In genomic region chr14:103709261-103709660, GRCm38 (mm10) we compare ENCODE assay signal across 31 mouse cellular contexts. TPM values are rescaled to one million over a fixed set of nuclear protein-coding genes. Genes with fewer than 3 reads are reported as not detected.
A peak's percentile ranks its signal among the peaks of the same experiment; 100 is the strongest.
DNase-seq lines count a peak whose midpoint lies in the region; ATAC-seq and TF ChIP-seq lines count a peak whose summit lies in the region.
"Had no signal": no experiment of that assay in that cellular context is flagged by ENCODE, and none has a peak within 500 bp of the region (broad histone marks: within the 10 kb centered on the region; RNA-seq: fewer than 3 reads in every experiment).

No protein-coding gene starts in this region.

- no peak for DNase-seq in forebrain, postnatal 0 days
- DNase-seq in forebrain, embryonic 11.5 days (ENCODE audit: low spot score): no peak
- no peak for DNase-seq in kidney, postnatal 0 days (ENCODE audit: low spot score)
- no peak for DNase-seq in kidney, adult 11 months
- peak; percentile 72 for DNase-seq in R1 (ENCODE audit: low read depth, low spot score)
- no peak for DNase-seq in spleen, postnatal 14 days (ENCODE audit: low spot score in 2 of 2)
- DNase-seq: adrenal gland, postnatal 10 days; cerebellum, adult 8-10 months; cerebellum, postnatal 25 days; gastrocnemius, adult 2 months; heart, postnatal 10 days; kidney, adult 8-10 months; kidney, postnatal 10 days; layer of hippocampus, adult 9-11 months; lung, postnatal 36 days; retina, postnatal 1 day; right cerebral cortex, postnatal 14 days; thymus, postnatal 14 days had no signal

- 88% methylated on average over 11 of the region's 11 CpGs for WGBS in forebrain, postnatal 0 days
- WGBS in forebrain, embryonic 11.5 days: 93% methylated on average over 11 of the region's 11 CpGs
- 87% methylated on average over 11 of the region's 11 CpGs for WGBS in kidney, postnatal 0 days
- WGBS in midbrain, embryonic 13.5 days: 93% methylated on average over 11 of the region's 11 CpGs

- H3K36me3 ChIP-seq in forebrain, postnatal 0 days (ENCODE audit: insufficient read depth): peaks cover 26% of the 10 kb centered on the region
- no peaks in the 10 kb centered on the region; the same call in 1 of the 2 replicates for H3K36me3 ChIP-seq in forebrain, embryonic 11.5 days (ENCODE audit: control insufficient read depth, insufficient read depth, low read length)
- no peaks in the 10 kb centered on the region for H3K36me3 ChIP-seq in kidney, postnatal 0 days (ENCODE audit: insufficient read depth, low read length)
- H3K36me3 ChIP-seq in midbrain, embryonic 13.5 days: peaks cover 28% of the 10 kb centered on the region
- H3K36me3 ChIP-seq: embryonic facial prominence, embryonic 10.5 days; embryonic facial prominence, embryonic 15.5 days; heart, embryonic 13.5 days; intestine, embryonic 15.5 days; limb, embryonic 13.5 days; stomach, embryonic 15.5 days had no signal

- no peak for ATAC-seq in forebrain, postnatal 0 days
- no peak for ATAC-seq in forebrain, embryonic 11.5 days (replicated peaks; ENCODE audit: low FRiP score)
- no peak for ATAC-seq in kidney, postnatal 0 days (replicated peaks; ENCODE audit: low FRiP score, low read depth)
- ATAC-seq in midbrain, embryonic 13.5 days: no peak
- ATAC-seq: intestine, embryonic 15.5 days had no signal

- no peak overlapping the region for H3K27ac ChIP-seq in forebrain, postnatal 0 days (ENCODE audit: low read depth, low read length)
- H3K27ac ChIP-seq in forebrain, embryonic 11.5 days (ENCODE audit: low read depth, low read length): no peak overlapping the region
- H3K27ac ChIP-seq in kidney, postnatal 0 days: no peak overlapping the region
- H3K27ac ChIP-seq in midbrain, embryonic 13.5 days: no peak overlapping the region
- H3K27ac ChIP-seq: embryonic facial prominence, embryonic 10.5 days; embryonic facial prominence, embryonic 15.5 days; forebrain, embryonic 13.5 days; gastrocnemius, adult 2 months; heart, embryonic 13.5 days; hindbrain, embryonic 12.5 days; intestine, embryonic 15.5 days; limb, embryonic 13.5 days; midbrain, embryonic 12.5 days; neural tube, embryonic 13.5 days; stomach, embryonic 15.5 days had no signal

- H3K4me2 ChIP-seq in forebrain, postnatal 0 days (ENCODE audit: low read depth): no peak overlapping the region
- no peak overlapping the region for H3K4me2 ChIP-seq in forebrain, embryonic 11.5 days (ENCODE audit: low read depth, low read length, severe bottlenecking)
- no peak overlapping the region for H3K4me2 ChIP-seq in kidney, postnatal 0 days (ENCODE audit: low read length)
- H3K4me2 ChIP-seq in midbrain, embryonic 13.5 days (replicated peaks): no peak overlapping the region
- H3K4me2 ChIP-seq: embryonic facial prominence, embryonic 15.5 days; forebrain, embryonic 13.5 days; heart, embryonic 13.5 days; hindbrain, embryonic 12.5 days; intestine, embryonic 15.5 days; limb, embryonic 13.5 days; liver, embryonic 11.5 days; midbrain, embryonic 12.5 days; neural tube, embryonic 13.5 days; stomach, embryonic 15.5 days had no signal

- no peaks in the 10 kb centered on the region for H3K9me3 ChIP-seq in forebrain, postnatal 0 days (ENCODE audit: low read length)
- H3K9me3 ChIP-seq in forebrain, embryonic 11.5 days (ENCODE audit: control insufficient read depth, low read length): no peaks in the 10 kb centered on the region
- H3K9me3 ChIP-seq in kidney, postnatal 0 days (replicated peaks; ENCODE audit: low read length): no peaks in the 10 kb centered on the region
- no peaks in the 10 kb centered on the region for H3K9me3 ChIP-seq in midbrain, embryonic 13.5 days
- H3K9me3 ChIP-seq: embryonic facial prominence, embryonic 10.5 days; embryonic facial prominence, embryonic 15.5 days; forebrain, embryonic 13.5 days; heart, embryonic 13.5 days; hindbrain, embryonic 12.5 days; intestine, embryonic 15.5 days; megakaryocyte, embryonic 14.5 days; midbrain, embryonic 12.5 days; neural tube, embryonic 13.5 days; stomach, embryonic 15.5 days had no signal

- no peak overlapping the region for H3K4me3 ChIP-seq in forebrain, postnatal 0 days (ENCODE audit: low read depth, low read length)
- no peak overlapping the region for H3K4me3 ChIP-seq in forebrain, embryonic 11.5 days (ENCODE audit: low read depth, low read length)
- H3K4me3 ChIP-seq in kidney, postnatal 0 days (replicated peaks; ENCODE audit: low read depth, low read length): no peak overlapping the region
- H3K4me3 ChIP-seq in midbrain, embryonic 13.5 days (replicated peaks): no peak overlapping the region
- H3K4me3 ChIP-seq: embryonic facial prominence, embryonic 10.5 days; embryonic facial prominence, embryonic 15.5 days; forebrain, embryonic 13.5 days; gastrocnemius, adult 2 months; heart, embryonic 13.5 days; hindbrain, embryonic 12.5 days; intestine, embryonic 15.5 days; limb, embryonic 13.5 days; megakaryocyte, embryonic 14.5 days; midbrain, embryonic 12.5 days; neural tube, embryonic 13.5 days; stomach, embryonic 15.5 days had no signal

- peak; percentile 29; the same call in 1 of the 2 replicates for TF ChIP-seq CTCF in forebrain, postnatal 0 days (IDR thresholded peaks at IDR 0.05; ENCODE audit: low read depth)
- TF ChIP-seq CTCF in kidney, postnatal 0 days (IDR thresholded peaks at IDR 0.05; ENCODE audit: low read depth): 0 out of 2 replicates have a peak, but pooled peaks have one; percentile 3

- H3K9ac ChIP-seq in forebrain, postnatal 0 days: no peak overlapping the region
- H3K9ac ChIP-seq in forebrain, embryonic 11.5 days (ENCODE audit: low read length): no peak overlapping the region
- H3K9ac ChIP-seq in kidney, postnatal 0 days (ENCODE audit: low read depth, low read length): no peak overlapping the region
- no peak overlapping the region for H3K9ac ChIP-seq in midbrain, embryonic 13.5 days (replicated peaks)
- H3K9ac ChIP-seq: embryonic facial prominence, embryonic 15.5 days; forebrain, embryonic 13.5 days; heart, embryonic 13.5 days; hindbrain, embryonic 12.5 days; intestine, embryonic 15.5 days; limb, embryonic 13.5 days; midbrain, embryonic 12.5 days; neural tube, embryonic 13.5 days; stomach, embryonic 15.5 days had no signal

- no peaks in the 10 kb centered on the region for H3K4me1 ChIP-seq in forebrain, postnatal 0 days (ENCODE audit: insufficient read depth)
- no peaks in the 10 kb centered on the region for H3K4me1 ChIP-seq in forebrain, embryonic 11.5 days (replicated peaks; ENCODE audit: control insufficient read depth, insufficient read depth, low read length)
- H3K4me1 ChIP-seq in kidney, postnatal 0 days (replicated peaks; ENCODE audit: insufficient read depth, low read length): no peaks in the 10 kb centered on the region
- no peaks in the 10 kb centered on the region for H3K4me1 ChIP-seq in midbrain, embryonic 13.5 days (replicated peaks)
- H3K4me1 ChIP-seq: embryonic facial prominence, embryonic 10.5 days; embryonic facial prominence, embryonic 15.5 days; forebrain, embryonic 13.5 days; heart, embryonic 13.5 days; hindbrain, embryonic 12.5 days; intestine, embryonic 15.5 days; limb, embryonic 13.5 days; megakaryocyte, embryonic 14.5 days; midbrain, embryonic 12.5 days; neural tube, embryonic 13.5 days; stomach, embryonic 15.5 days had no signal

- H3K27me3 ChIP-seq in forebrain, postnatal 0 days (ENCODE audit: insufficient read depth, low read length): no peaks in the 10 kb centered on the region
- no peaks in the 10 kb centered on the region for H3K27me3 ChIP-seq in forebrain, embryonic 11.5 days (ENCODE audit: control insufficient read depth, insufficient read depth, low read length)
- H3K27me3 ChIP-seq in kidney, postnatal 0 days (ENCODE audit: insufficient read depth, low read length): no peaks in the 10 kb centered on the region
- no peaks in the 10 kb centered on the region for H3K27me3 ChIP-seq in midbrain, embryonic 13.5 days
- H3K27me3 ChIP-seq: embryonic facial prominence, embryonic 15.5 days; forebrain, embryonic 13.5 days; heart, embryonic 13.5 days; hindbrain, embryonic 12.5 days; intestine, embryonic 15.5 days; limb, embryonic 13.5 days; megakaryocyte, embryonic 14.5 days; midbrain, embryonic 12.5 days; neural tube, embryonic 13.5 days; stomach, embryonic 15.5 days had no signal

RNA-seq across cellular contexts. Expression of gene Slain1, which starts 59.2 kb away (rescaled TPM):
- total RNA-seq in forebrain, postnatal 0 days (2014; rRNA removed): 100 and 104 TPM in 2 replicates
- 42.6 and 44.2 TPM in 2 replicates for polyA plus RNA-seq in forebrain, postnatal 0 days (2015; fragmentation: Nextera tagmentation; extraction: Ambion mirVana)
- polyA plus RNA-seq in forebrain, embryonic 11.5 days (2014; fragmentation: Nextera tagmentation; extraction: Ambion mirVana): 17.1 and 23.2 TPM in 2 replicates
- 2.9 and 3.4 TPM in 2 replicates for polyA plus RNA-seq in kidney, postnatal 0 days (2015; fragmentation: Nextera tagmentation; extraction: Ambion mirVana)
- 11.1 and 17.3 TPM in 2 replicates for polyA plus RNA-seq in midbrain, embryonic 13.5 days (2015; fragmentation: Nextera tagmentation; extraction: Ambion mirVana)
- total RNA-seq: gastrocnemius, adult 2 months had no signal
